Mouse (Mus musculus) hindbrain, postnatal 0 days (tissue): ENCODE results near the gene Zfp607b. TPM values are rescaled to one million over a fixed set of nuclear protein-coding genes. Genes with fewer than 3 reads are reported as not detected.

Source experiments
- ATAC-seq: fragments of 200-750 bp; cut with Nextera tagmentation; 2 replicates; pipeline ENCODE4 v1.8.0; 2017; ENCODE audit warnings: mild to moderate bottlenecking, moderate TSS enrichment, moderate library complexity
- DNase-seq: peaks from one replicate; pipeline ENCODE4 v3.0.0-alpha.2; 2015; ENCODE audit warnings: low spot score
- H3K27ac ChIP-seq: fragments of 300-500 bp; sonication (generic); 2 replicates; pipeline ENCODE4 v1.5.1; 2014; ENCODE audit warnings: mild to moderate bottlenecking
- H3K27me3 ChIP-seq: fragments of 300-500 bp; sonication (generic); 2 replicates; pipeline ENCODE4 v1.6.1; 2014; ENCODE audit warnings: low read length, mixed read lengths; ENCODE audit not compliant: insufficient read depth
- H3K36me3 ChIP-seq: fragments of 300-500 bp; sonication (generic); 2 replicates; pipeline ENCODE4 v1.6.1; 2014; ENCODE audit warnings: low read length, mixed read lengths; ENCODE audit not compliant: insufficient read depth
- H3K4me1 ChIP-seq: fragments of 300-500 bp; sonication (generic); 2 replicates; pipeline ENCODE4 v1.6.1; 2014; ENCODE audit warnings: antibody characterized with exemption, low read length, mixed read lengths; ENCODE audit not compliant: insufficient read depth
- H3K4me2 ChIP-seq: fragments of 300-500 bp; sonication (generic); 2 replicates; pipeline ENCODE4 v1.6.1; 2014; ENCODE audit warnings: low read depth, mild to moderate bottlenecking, low read length, moderate library complexity, mixed read lengths
- H3K4me3 ChIP-seq: fragments of 300-500 bp; sonication (generic); 2 replicates; pipeline ENCODE4 v1.5.1; 2014; ENCODE audit warnings: low read length
- H3K9ac ChIP-seq: fragments of 300-500 bp; sonication (generic); replicated peaks from 2 replicates; pipeline ENCODE4 v1.6.1; 2014; ENCODE audit warnings: mild to moderate bottlenecking, low read length, moderate library complexity, mixed read lengths
- H3K9me3 ChIP-seq: fragments of 300-500 bp; sonication (generic); 2 replicates; pipeline ENCODE4 v1.6.1; 2016; ENCODE audit warnings: low read length, mixed read lengths
- CTCF ChIP-seq: IDR thresholded peaks from 2 replicates; pipeline ENCODE4 v1.5.1; 2016; ENCODE audit warnings: antibody characterized with exemption, control low read depth, low read depth
- WGBS: fragments of 180-500 bp; shearing (Covaris S2); extraction: QIAGEN DNeasy Blood & Tissue Kit; methylation state at CpG from one replicate; pipeline ENCODE4 v1.1.7; 2014; 5-methylcytosine and 5-hydroxymethylcytosine counted together
- polyA plus RNA-seq: library from polyadenylated mRNA; unstranded; fragments of >200 nt; fragmentation: Nextera tagmentation; extraction: Ambion mirVana; gene quantifications from 2 replicates; pipeline ENCODE4 v1.2.1, GENCODE M21; 2015
- total RNA-seq: library from RNA; depleted of rRNA; stranded (reverse); fragments of >200 nt; gene quantifications from 2 replicates; pipeline ENCODE4 v1.2.3, GENCODE M21; 2014; rRNA removed

The Zfp607b gene
- total RNA-seq = 3.5 and 5.6 TPM in 2 replicates
- 8.5 and 8.9 TPM in 2 replicates for polyA plus RNA-seq

GRCm38 (mm10) chr7:27688815-27689612 lies at the start of gene Zfp607b:
Gene Zfp607b, plus strand, starts transcription at chr7:27689340.
- WGBS = under 1% methylated on average over 19 of the region's 19 CpGs
- H3K4me1 ChIP-seq = 0 out of 2 replicates have a peak, but pooled peaks cover 3% of the 10 kb centered on the region
- peak within 1 kb of the TSS; percentile 78 for H3K27ac ChIP-seq
- no peaks in the 10 kb centered on the region for H3K27me3 ChIP-seq
- no peaks in the 10 kb centered on the region for H3K9me3 ChIP-seq
- peak; percentile 95 for DNase-seq
- peak within 1 kb of the TSS; percentile 38 for H3K4me3 ChIP-seq
- no peaks in the 10 kb centered on the region for H3K36me3 ChIP-seq
- TF ChIP-seq CTCF = no peak
- peak; percentile 98 for ATAC-seq
- peak within 1 kb of the TSS; percentile 70 for H3K4me2 ChIP-seq
- peak within 1 kb of the TSS; percentile 47 for H3K9ac ChIP-seq

- Histone ChIP-seq H3K9me3 (no peaks in the 10 kb centered on the region), H3K9ac (no peak overlapping the region), H3K4me2 (no peak overlapping the region), H3K4me3 (no peak overlapping the region), H3K27me3 (no peaks in the 10 kb centered on the region), H3K27ac (no peak overlapping the region), H3K36me3 (no peaks in the 10 kb centered on the region), H3K4me1 (no peaks in the 10 kb centered on the region)
- no peak for ATAC-seq
- 58% methylated on average over 1 of the region's 1 CpGs for WGBS
- no peak for DNase-seq
- no peak for TF ChIP-seq CTCF
These were observed 44.7 kb upstream of the Zfp607b start for GRCm38 (mm10) chr7:27644471-27644870.

DNA sequence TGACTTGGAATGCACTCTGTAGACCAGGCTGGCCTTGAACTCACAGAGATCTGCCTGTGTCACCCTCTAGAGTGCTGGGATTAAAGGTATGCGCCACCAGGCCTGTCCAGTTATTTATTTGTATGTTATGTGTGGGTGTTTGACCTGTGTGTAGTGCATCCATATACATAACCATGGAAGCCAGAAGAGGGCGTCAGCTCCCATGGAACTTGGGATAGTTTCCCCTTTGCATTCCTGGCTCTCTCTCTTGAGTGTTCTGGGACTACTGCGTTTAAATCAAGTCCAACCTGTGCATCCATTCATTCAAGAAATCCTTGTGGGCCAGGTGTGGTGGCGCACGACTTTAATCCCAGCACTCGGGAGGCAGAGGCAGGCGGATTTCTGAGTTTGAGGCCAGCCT lies 42.6 kb upstream of the Zfp607b start:
- no peaks in the 10 kb centered on the region for H3K9me3 ChIP-seq
- WGBS = 84% methylated on average over 7 of the region's 7 CpGs
- H3K27me3 ChIP-seq = no peaks in the 10 kb centered on the region
- DNase-seq (no peak), ATAC-seq (no peak)
- H3K27ac ChIP-seq = no peak overlapping the region
- no peak overlapping the region for H3K4me2 ChIP-seq
- no peaks in the 10 kb centered on the region for H3K36me3 ChIP-seq
- TF ChIP-seq CTCF = no peak
- no peak overlapping the region for H3K9ac ChIP-seq
- no peaks in the 10 kb centered on the region for H3K4me1 ChIP-seq
- H3K4me3 ChIP-seq = no peak overlapping the region

DNA sequence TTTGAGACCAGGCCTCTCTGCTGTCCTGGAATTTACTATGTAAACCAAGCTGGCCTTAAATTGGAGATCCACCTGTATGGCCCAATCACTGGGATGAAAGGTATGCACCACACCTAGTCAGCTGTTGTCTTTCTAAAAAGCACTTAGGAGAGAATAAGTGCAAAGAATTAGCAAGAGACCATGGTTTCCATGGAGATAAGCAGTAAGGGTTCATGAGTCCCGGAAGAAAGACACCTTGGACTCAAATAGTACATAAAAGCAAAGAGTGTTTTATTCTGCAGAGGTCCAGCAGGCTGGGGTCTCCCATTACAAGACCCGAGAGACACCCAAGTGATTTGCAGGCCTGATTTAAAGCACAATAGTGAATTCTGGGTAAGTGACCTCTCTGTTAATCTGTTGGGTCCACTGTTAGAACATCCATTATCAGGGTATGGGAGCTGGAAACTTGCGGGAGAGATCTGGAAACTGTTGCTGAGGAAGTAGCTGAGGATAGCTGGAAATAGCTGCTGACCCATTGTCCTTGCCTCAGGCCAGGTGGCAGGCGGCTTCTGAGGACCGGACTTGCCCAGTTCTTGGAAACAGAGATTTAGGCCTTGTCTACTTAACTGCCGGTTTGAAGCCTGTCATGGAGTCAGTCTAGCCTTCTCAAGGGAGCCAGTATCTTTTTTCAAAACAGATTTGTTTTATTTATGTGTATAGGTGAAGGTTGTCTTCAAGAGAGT lies 41.7 kb upstream of the Zfp607b start:
- Histone ChIP-seq H3K4me1 (no peaks in the 10 kb centered on the region), H3K36me3 (no peaks in the 10 kb centered on the region), H3K27ac (no peak overlapping the region), H3K27me3 (no peaks in the 10 kb centered on the region), H3K4me2 (no peak overlapping the region), H3K4me3 (no peak overlapping the region), H3K9ac (no peak overlapping the region), H3K9me3 (no peaks in the 10 kb centered on the region)
- TF ChIP-seq CTCF = no peak
- no peak for DNase-seq
- 84% methylated on average over 6 of the region's 6 CpGs for WGBS
- no peak for ATAC-seq

- no peak for TF ChIP-seq CTCF
- H3K4me3 ChIP-seq = no peak overlapping the region
- no peaks in the 10 kb centered on the region for H3K36me3 ChIP-seq
- no peak for ATAC-seq
- no peak overlapping the region for H3K9ac ChIP-seq
- no peak for DNase-seq
- H3K4me2 ChIP-seq = no peak overlapping the region
- 93% methylated on average over 11 of the region's 11 CpGs for WGBS
- H3K4me1 ChIP-seq = no peaks in the 10 kb centered on the region
- no peak overlapping the region for H3K27ac ChIP-seq
- no peaks in the 10 kb centered on the region for H3K27me3 ChIP-seq
- no peaks in the 10 kb centered on the region for H3K9me3 ChIP-seq
These were observed 39.4 kb upstream of the Zfp607b start for GRCm38 (mm10) chr7:27649723-27650122.

GRCm38 (mm10) chr7:27650949-27651348 lies 38.2 kb upstream of the Zfp607b start:
- H3K9ac ChIP-seq = no peak overlapping the region
- DNase-seq = peak; percentile 91
- ATAC-seq = no peak
- 5% methylated on average over 10 of the region's 10 CpGs for WGBS
- H3K36me3 ChIP-seq = no peaks in the 10 kb centered on the region
- no peaks in the 10 kb centered on the region for H3K4me1 ChIP-seq
- H3K27me3 ChIP-seq = no peaks in the 10 kb centered on the region
- H3K4me3 ChIP-seq = no peak overlapping the region
- H3K4me2 ChIP-seq = no peak overlapping the region
- H3K9me3 ChIP-seq = no peaks in the 10 kb centered on the region
- H3K27ac ChIP-seq = no peak overlapping the region
- TF ChIP-seq CTCF = peak; percentile 73
